Mouse (Mus musculus): ENCODE measurements around the gene Iqcj. TPM values are rescaled to one million over a fixed set of nuclear protein-coding genes. Genes with fewer than 3 reads are reported as not detected.

Gene Iqcj
- not detected for polyA plus RNA-seq (2014; fragmentation: Illumina TruSeq; extraction: RNeasy Lipid Tissue Mini Kit (QIAGEN cat#74804); ENCODE audit: low read depth, low replicate concordance)

GRCm38 (mm10) chr3:67892026-67892705 is at the start of gene Iqcj, which contains the start of gene Iqschfp:
Iqcj (plus strand) TSS chr3:67892220.
Iqschfp (plus strand) TSS chr3:67892232.

DNA sequence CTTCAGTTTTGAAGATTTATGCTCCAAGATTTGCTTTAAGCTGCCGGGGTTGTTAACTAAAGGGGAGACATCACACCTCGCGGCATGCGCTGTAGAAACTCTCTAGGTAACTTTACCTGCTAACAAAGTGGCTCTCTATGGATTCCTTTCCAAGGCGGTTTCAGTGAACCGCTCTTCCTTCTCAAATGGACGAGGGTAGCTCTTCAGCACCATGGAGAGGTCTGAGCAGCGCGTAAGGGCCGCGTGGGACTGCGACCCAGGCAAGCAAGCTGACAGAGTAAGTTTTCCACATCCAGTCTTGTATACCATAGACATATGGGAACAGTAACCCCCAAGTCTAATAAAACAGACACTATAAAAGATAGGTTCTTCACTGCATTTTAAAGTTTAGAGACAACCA is 172.7 kb downstream of the Iqcj start, which contains the start of gene Schip1:
Gene Schip1 (plus strand): TSS at position 72 of the 400 bp plus-strand sequence.

Other genes starting within 250 kb of the Iqcj start
- gene Iqschfp, start within 50 bp of the Iqcj start, polyA plus RNA-seq (2014; fragmentation: Illumina TruSeq; extraction: RNeasy Lipid Tissue Mini Kit (QIAGEN cat#74804); ENCODE audit: low read depth, low replicate concordance): not detected
- gene Schip1, start 172.6 kb downstream of the Iqcj start, polyA plus RNA-seq (2014; fragmentation: Illumina TruSeq; extraction: RNeasy Lipid Tissue Mini Kit (QIAGEN cat#74804); ENCODE audit: low read depth, low replicate concordance): 15.9 TPM

Data from sigmoid colon, adult 10 weeks (tissue).